Mouse (Mus musculus) MEL (cell line): Measurements from ENCODE around the gene Elf3. TPM values are rescaled to one million over a fixed set of nuclear protein-coding genes. Genes with fewer than 3 reads are reported as not detected.

ENCODE experiments used
- DNase-seq: peaks from one replicate; pipeline ENCODE4 v3.0.0; 2011; ENCODE audit warnings: low read depth, low spot score
- H3K27ac ChIP-seq: 2 replicates; pipeline ENCODE4 v1.5.1; 2012; ENCODE audit warnings: low read depth, mild to moderate bottlenecking, control low read depth, low read length, moderate library complexity; ENCODE audit not compliant: control insufficient read depth
- H3K27me3 ChIP-seq, 2 experiments: fragments of 150-350 bp in 1 of 2; sonication (generic) in 1 of 2; 2 replicates each; pipeline ENCODE4 v1.6.1; 2012; ENCODE audit warnings: low read length in 2 of 2, mild to moderate bottlenecking in 2 of 2, improper control_type of control experiment in 1 of 2, moderate library complexity in 1 of 2; ENCODE audit not compliant: insufficient read depth in 2 of 2, control insufficient read depth in 1 of 2
- H3K36me3 ChIP-seq, 2 experiments: 2 replicates each; pipeline ENCODE4 v1.6.1; 2012 to 2014; ENCODE audit warnings: low read length in 2 of 2, improper control_type of control experiment in 1 of 2, inconsistent platforms in 1 of 2, mild to moderate bottlenecking in 1 of 2; ENCODE audit not compliant: insufficient read depth in 2 of 2, control insufficient read depth in 1 of 2
- H3K4me1 ChIP-seq, 2 experiments: fragments of 150-350 bp in 1 of 2; sonication (generic) in 1 of 2; 2 replicates each; pipeline ENCODE4 v1.6.1; 2012; ENCODE audit warnings: low read length in 2 of 2, improper control_type of control experiment in 1 of 2, mild to moderate bottlenecking in 1 of 2; ENCODE audit not compliant: insufficient read depth in 2 of 2, control insufficient read depth in 1 of 2
- H3K4me3 ChIP-seq, 2 experiments: fragments of 150-350 bp in 1 of 2; sonication (generic) in 1 of 2; 2 replicates each; pipeline ENCODE4 v1.5.1; 2012; ENCODE audit warnings: low read depth in 2 of 2, low read length in 2 of 2, mild to moderate bottlenecking in 2 of 2, moderate library complexity in 2 of 2, control low read depth in 1 of 2, improper control_type of control experiment in 1 of 2; ENCODE audit not compliant: control insufficient read depth in 1 of 2, insufficient read depth in 1 of 2
- H3K79me2 ChIP-seq: 2 replicates; pipeline ENCODE4 v1.6.1; 2012; ENCODE audit warnings: mild to moderate bottlenecking, low read length, moderate library complexity; ENCODE audit not compliant: control insufficient read depth, poor library complexity, insufficient read depth
- H3K9ac ChIP-seq: 2 replicates; pipeline ENCODE4 v1.6.1; 2012; ENCODE audit warnings: low read depth, mild to moderate bottlenecking, control low read depth, low read length, moderate library complexity; ENCODE audit not compliant: control insufficient read depth, poor library complexity, severe bottlenecking
- H3K9me3 ChIP-seq: fragments of 150-350 bp; sonication (generic); replicated peaks from 2 replicates; pipeline ENCODE4 v1.6.1; 2012; ENCODE audit warnings: mild to moderate bottlenecking, low read length, improper control_type of control experiment, moderate library complexity; ENCODE audit not compliant: insufficient read depth
- CHD1 ChIP-seq: IDR thresholded peaks from 2 replicates; pipeline ENCODE4 v1.6.1; 2012; ENCODE audit warnings: low read depth, mild to moderate bottlenecking, inconsistent platforms, low read length, improper control_type of control experiment
- CTCF ChIP-seq, 3 experiments: IDR thresholded peaks in 2 of 3; conservative IDR thresholded peaks in 1 of 3; 2 replicates each; pipeline ENCODE4 v1.5.1; 2011 to 2012; ENCODE audit warnings: low read length in 3 of 3, low read depth in 2 of 3, mild to moderate bottlenecking in 2 of 3, improper control_type of control experiment in 1 of 3, inconsistent platforms in 1 of 3, mixed read lengths in 1 of 3, moderate library complexity in 1 of 3; ENCODE audit not compliant: control insufficient read depth in 1 of 3, insufficient read depth in 1 of 3, poor library complexity in 1 of 3, severe bottlenecking in 1 of 3
- ELF1 ChIP-seq: IDR thresholded peaks from 2 replicates; pipeline ENCODE4 v1.6.1; 2014; ENCODE audit warnings: low read depth, mild to moderate bottlenecking, inconsistent platforms, low read length, improper control_type of control experiment, moderate library complexity
- GATA1 ChIP-seq: IDR thresholded peaks from 2 replicates; pipeline ENCODE4 v1.6.1; 2011; ENCODE audit warnings: low read depth, low read length, improper control_type of control experiment
- JUND ChIP-seq: IDR thresholded peaks from 2 replicates; pipeline ENCODE4 v1.6.1; 2011; ENCODE audit warnings: low read depth, mild to moderate bottlenecking, improper control_type of control experiment, low read length
- MAFK ChIP-seq: IDR thresholded peaks from 2 replicates; pipeline ENCODE4 v1.6.1; 2011; ENCODE audit warnings: low read depth, mild to moderate bottlenecking, low read length, improper control_type of control experiment, borderline replicate concordance
- MAX ChIP-seq: IDR thresholded peaks from 2 replicates; pipeline ENCODE4 v1.6.1; 2011; ENCODE audit warnings: low read length, improper control_type of control experiment
- MEF2A ChIP-seq: IDR thresholded peaks from 2 replicates; pipeline ENCODE4 v1.6.1; 2014; ENCODE audit warnings: low read depth, mild to moderate bottlenecking, inconsistent platforms, low read length, improper control_type of control experiment; ENCODE audit not compliant: poor library complexity, insufficient replicate concordance, severe bottlenecking; ENCODE audit errors: extremely low read depth
- MXI1 ChIP-seq: IDR thresholded peaks from 2 replicates; pipeline ENCODE4 v1.6.1; 2011; ENCODE audit warnings: mild to moderate bottlenecking, low read depth, low read length, improper control_type of control experiment
- MYC ChIP-seq: IDR thresholded peaks from 2 replicates; pipeline ENCODE4 v1.6.1; 2011; ENCODE audit warnings: low read depth, mild to moderate bottlenecking, low read length, improper control_type of control experiment, moderate library complexity
- POLR2A ChIP-seq, 2 experiments: IDR thresholded peaks; 2 replicates each; pipeline ENCODE4 v1.6.1; 2011 to 2012; ENCODE audit warnings: low read length in 2 of 2, mild to moderate bottlenecking in 2 of 2, control low read depth in 1 of 2, improper control_type of control experiment in 1 of 2, low read depth in 1 of 2, moderate library complexity in 1 of 2; ENCODE audit not compliant: control insufficient read depth in 1 of 2, insufficient read depth in 1 of 2, poor library complexity in 1 of 2
- RCOR1 ChIP-seq: IDR thresholded peaks from 2 replicates; pipeline ENCODE4 v1.6.1; 2012; ENCODE audit warnings: low read depth, mild to moderate bottlenecking, inconsistent platforms, low read length, improper control_type of control experiment
- TBP ChIP-seq: IDR thresholded peaks from 2 replicates; pipeline ENCODE4 v1.8.0; 2011; ENCODE audit warnings: low read depth, low read length, improper control_type of control experiment
- TCF12 ChIP-seq: IDR thresholded peaks from 2 replicates; pipeline ENCODE4 v1.6.1; 2014; ENCODE audit warnings: low read depth, mild to moderate bottlenecking, inconsistent platforms, low read length, improper control_type of control experiment, moderate library complexity
- UBTF ChIP-seq: IDR thresholded peaks from 2 replicates; pipeline ENCODE4 v1.6.1; 2012; ENCODE audit warnings: low read depth, mild to moderate bottlenecking, inconsistent platforms, low read length, improper control_type of control experiment, moderate library complexity, borderline replicate concordance; ENCODE audit not compliant: insufficient read depth
- ZNF384 ChIP-seq: IDR thresholded peaks from 2 replicates; pipeline ENCODE4 v1.6.1; 2012; ENCODE audit warnings: low read depth, mild to moderate bottlenecking, inconsistent platforms, low read length, improper control_type of control experiment
- polyA plus RNA-seq, 2 experiments: library from polyadenylated mRNA; stranded (reverse) in 1 of 2; unstranded in 1 of 2; fragments of >175 nt in 1 of 2; fragments of >200 nt in 1 of 2; gene quantifications; 2 replicates each; pipeline versions ENCODE4 v1.2.1 to v1.2.4; 2012; ENCODE audit warnings: low replicate concordance in 2 of 2, low read depth in 1 of 2; ENCODE audit not compliant: insufficient read length in 2 of 2, insufficient read depth in 1 of 2, missing spikeins in 1 of 2
- total RNA-seq: library from RNA; depleted of rRNA; stranded (reverse); fragments of 300-350 nt; gene quantifications from 2 replicates; pipeline ENCODE4 v1.2.3, GENCODE M21; 2012

Gene Elf3
- total and polyA plus RNA-seq, 3 experiments, result not detected

- Histone ChIP-seq H3K4me3 (peak overlapping the region; percentile 83 to 100), H3K9me3 (no peaks in the 10 kb centered on the region), H3K27me3 (no peaks in the 10 kb centered on the region), H3K79me2 (no peaks in the 10 kb centered on the region; the same call in 1 of the 2 replicates), H3K4me1 (peaks cover 0 to 4% of the 10 kb centered on the region in 2 experiments; a peak in 2 of 4 replicates), H3K27ac (no peak overlapping the region), H3K36me3 (no peaks in the 10 kb centered on the region), H3K9ac (peak overlapping the region; percentile 87)
- TF ChIP-seq MAX (no peak), MEF2A (no peak), TBP (0 out of 2 replicates have a peak, but pooled peaks have one; percentile 9), RCOR1 (peak; percentile 60), MYC (peak; percentile 57; the same call in 1 of the 2 replicates), MXI1 (peak; percentile 43; the same call in 1 of the 2 replicates), CTCF (IDR thresholded peaks at IDR 0.05 in 2 of 3, conservative IDR thresholded peaks at IDR 0.05 in 1 of 3; ENCODE audit: control insufficient read depth in 1 of 3, insufficient read depth in 1 of 3, low read depth in 2 of 3, low read length in 3 of 3, poor library complexity in 1 of 3, severe bottlenecking in 1 of 3) (no peak), ELF1 (peak; percentile 3; the same call in 1 of the 2 replicates), TCF12 (no peak), CHD1 (0 out of 2 replicates have a peak, but pooled peaks have one; percentile 60), GATA1 (no peak), MAFK (0 out of 2 replicates have a peak, but pooled peaks have one; percentile 21), UBTF (no peak)
- DNase-seq, result peak; percentile 80
These were observed 24.3 kb upstream of the Elf3 start for GRCm38 (mm10) chr1:135282536-135283286.

- Histone ChIP-seq H3K27ac (no peak overlapping the region), H3K4me3 (no peak overlapping the region), H3K9ac (no peak overlapping the region), H3K27me3 (no peaks in the 10 kb centered on the region), H3K79me2 (no peaks in the 10 kb centered on the region; the same call in 1 of the 2 replicates), H3K9me3 (no peaks in the 10 kb centered on the region), H3K36me3 (no peaks in the 10 kb centered on the region), H3K4me1 (peaks cover 0 to 4% of the 10 kb centered on the region in 2 experiments; a peak in 2 of 4 replicates)
- no peak for DNase-seq
- TF ChIP-seq TCF12 (no peak), JUND (no peak), RCOR1 (no peak), ELF1 (no peak), CHD1 (no peak), MXI1 (no peak), MAX (no peak), POLR2A (IDR thresholded peaks at IDR 0.05; ENCODE audit: control insufficient read depth in 1 of 2, insufficient read depth in 1 of 2, low read depth in 1 of 2, low read length in 2 of 2, poor library complexity in 1 of 2) (no peak), UBTF (no peak), ZNF384 (no peak)
These were observed 23.5 kb upstream of the Elf3 start for GRCm38 (mm10) chr1:135281841-135282240.
